Mouse (Mus musculus): ENCODE data around the gene Fam214a. TPM values are rescaled to one million over a fixed set of nuclear protein-coding genes. Genes with fewer than 3 reads are reported as not detected.

Fam214a gene
- 10 to 100 TPM; 28.2 to 28.6 TPM for total RNA-seq (2021)
- long read RNA-seq, experiment 1, full-length matches to known transcripts = 5 of 11 reads
- long read RNA-seq, experiment 1, partial matches to known transcripts = 3 of 11 reads
- long read RNA-seq, experiment 1, other reads (novel, unspliced or antisense) = 3 of 11 reads
- long read RNA-seq, experiment 2, full-length matches to known transcripts = 4 of 10 reads
- long read RNA-seq, experiment 2, partial matches to known transcripts = 5 of 10 reads
- long read RNA-seq, experiment 2, other reads (novel, unspliced or antisense) = 1 of 10 reads

DNA sequence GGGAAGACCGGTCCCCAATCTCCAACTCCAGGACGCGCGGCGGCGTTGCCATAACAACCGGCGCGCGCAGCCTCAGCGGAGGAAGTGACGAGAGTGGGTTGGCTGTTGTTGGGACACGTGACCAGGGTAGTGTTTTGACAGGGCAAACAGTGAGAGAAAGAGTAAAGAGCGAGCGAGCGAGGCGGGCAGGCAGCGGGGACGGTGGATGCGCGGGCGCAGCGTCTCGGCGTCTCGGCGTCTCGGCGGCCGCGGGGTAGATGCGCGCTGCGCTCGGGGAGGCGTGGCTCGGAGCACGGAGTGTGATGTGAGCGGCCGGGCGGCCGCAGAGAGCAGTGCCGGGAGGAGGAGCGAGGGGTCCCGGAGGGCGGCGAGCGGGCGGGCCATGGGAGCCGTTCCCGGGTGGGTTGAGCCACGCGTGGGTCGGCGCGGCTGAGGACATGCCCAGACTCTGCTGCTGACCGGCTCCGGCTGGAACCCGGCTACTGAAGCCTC is at the start of gene Fam214a:
Gene Fam214a (plus strand): TSS at position 129 of the 492 bp plus-strand sequence.
- DNase-seq (ENCODE audit: low spot score in 2 of 2) = peak; percentile 95 to 97

DNA sequence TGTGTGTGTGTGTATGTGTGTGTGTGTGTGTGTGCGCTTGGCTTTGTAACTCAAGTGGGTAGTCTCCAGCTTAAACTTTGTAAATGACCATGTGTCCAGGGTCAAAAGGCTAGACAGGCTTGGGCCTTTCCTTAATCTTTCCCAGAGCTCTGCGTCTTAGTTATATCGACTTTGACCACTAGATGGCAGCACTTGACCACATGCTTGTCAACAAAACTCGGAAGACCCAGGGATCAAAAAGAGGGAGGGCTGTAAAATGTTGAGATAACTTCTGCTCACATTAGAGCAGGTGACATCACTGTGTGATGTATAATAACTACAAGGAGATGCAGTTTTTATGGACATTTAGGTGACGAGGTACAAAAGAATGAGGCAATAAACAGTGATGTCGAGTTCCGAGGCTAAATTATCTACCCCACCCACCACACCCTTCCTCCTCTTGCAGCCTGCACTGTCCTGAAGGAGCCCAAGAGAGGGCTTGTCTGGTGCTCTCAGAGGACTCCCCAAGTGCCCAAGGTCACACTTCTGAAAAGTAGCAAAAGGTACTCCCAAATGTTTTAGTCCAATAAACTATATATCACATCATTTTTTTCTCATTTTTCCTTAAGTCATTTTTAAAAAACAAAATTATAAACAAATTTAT is 47.7 kb upstream of the Fam214a start:
- peak; percentile 63 to 87 for DNase-seq (ENCODE audit: low spot score in 2 of 2)

DNA sequence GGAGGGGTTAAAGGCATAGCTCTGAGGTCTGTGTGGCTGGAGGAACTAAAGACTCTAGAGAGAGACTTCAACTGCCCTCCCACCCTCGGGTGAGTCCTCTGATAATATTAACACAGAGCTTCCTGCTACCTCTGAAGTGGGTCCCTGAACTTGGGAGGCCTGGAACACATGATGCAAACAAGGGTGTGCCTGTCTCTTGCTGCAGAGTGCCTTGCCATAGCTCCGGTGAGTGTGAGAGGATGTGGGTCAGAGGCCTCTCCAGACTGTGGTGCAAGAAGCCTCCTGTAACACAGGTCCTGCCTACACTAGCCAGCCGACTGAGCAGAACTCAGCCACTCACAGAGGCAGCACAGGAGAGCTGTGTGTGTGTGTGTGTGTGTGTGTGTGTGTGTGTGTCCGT is 45.7 kb upstream of the Fam214a start:
- DNase-seq (ENCODE audit: low spot score in 2 of 2) = no peak

DNA sequence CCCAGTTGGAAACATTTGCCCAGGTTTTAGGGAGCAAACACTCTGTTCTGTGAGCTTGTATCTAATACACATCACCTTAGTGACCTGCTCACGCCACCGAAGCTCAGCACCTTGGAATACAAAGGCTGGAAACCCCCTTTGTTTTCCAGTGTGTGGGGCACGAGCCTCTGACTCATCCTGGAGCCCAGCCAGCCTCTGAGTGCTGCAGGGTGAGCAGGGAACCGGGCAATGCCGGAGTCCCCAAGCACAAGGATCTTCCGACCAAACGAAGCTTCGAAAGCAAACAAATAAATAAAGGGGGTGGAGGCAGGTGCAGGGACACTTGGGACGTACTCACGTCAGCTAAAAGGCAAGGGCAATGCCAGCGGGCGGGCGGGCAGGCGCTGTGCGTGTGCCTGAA is 43.4 kb upstream of the Fam214a start:
- DNase-seq (ENCODE audit: low spot score in 2 of 2) = peak in 1 of 2 experiments; percentile 11

DNA sequence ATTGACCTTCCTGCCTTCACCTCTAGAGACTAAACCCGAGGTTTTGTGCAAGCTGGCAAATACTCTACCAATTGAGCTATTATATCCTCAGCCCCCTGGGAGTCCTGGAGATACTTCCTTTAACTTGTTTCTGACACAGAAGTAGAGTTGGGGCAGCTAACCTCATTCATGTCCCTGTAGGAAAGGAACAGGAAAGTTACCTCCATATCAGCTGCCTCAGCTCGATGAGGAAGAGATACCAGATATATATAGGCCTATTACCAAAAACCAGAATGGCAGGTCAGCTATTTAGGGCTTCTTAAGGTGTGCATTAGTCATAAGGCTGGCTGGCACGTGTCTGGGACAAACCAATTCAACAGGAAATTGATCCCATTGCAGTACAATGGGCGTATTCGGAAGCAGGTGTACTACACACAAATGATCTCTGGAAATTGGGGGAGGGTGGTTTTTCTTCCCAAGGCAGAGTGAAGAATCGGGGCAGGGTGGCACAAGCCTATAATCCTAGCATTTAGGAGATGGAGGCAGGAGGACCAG is 42.4 kb upstream of the Fam214a start:
- no peak for DNase-seq (ENCODE audit: low spot score in 2 of 2)

DNA sequence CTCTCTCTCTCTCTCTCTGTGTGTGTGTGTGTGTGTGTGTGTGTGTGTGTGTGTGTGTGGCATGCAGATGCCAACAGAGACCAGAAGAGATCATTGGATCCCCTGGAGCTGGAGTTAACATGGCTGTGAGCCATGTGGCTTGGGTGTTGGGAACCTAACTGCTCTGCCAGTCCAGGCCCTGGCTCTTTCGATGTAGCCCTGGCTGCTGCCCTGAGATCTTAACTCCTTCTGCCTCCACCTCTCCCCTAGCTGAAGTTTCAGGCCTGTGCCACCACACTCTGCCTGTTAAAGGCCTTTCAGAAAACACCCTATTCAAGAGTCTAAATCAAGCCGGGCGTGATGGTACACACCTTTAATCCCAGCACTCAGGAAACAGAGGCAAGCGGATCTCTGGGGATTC is 41.3 kb upstream of the Fam214a start:
- DNase-seq (ENCODE audit: low spot score in 2 of 2) = no peak

DNA sequence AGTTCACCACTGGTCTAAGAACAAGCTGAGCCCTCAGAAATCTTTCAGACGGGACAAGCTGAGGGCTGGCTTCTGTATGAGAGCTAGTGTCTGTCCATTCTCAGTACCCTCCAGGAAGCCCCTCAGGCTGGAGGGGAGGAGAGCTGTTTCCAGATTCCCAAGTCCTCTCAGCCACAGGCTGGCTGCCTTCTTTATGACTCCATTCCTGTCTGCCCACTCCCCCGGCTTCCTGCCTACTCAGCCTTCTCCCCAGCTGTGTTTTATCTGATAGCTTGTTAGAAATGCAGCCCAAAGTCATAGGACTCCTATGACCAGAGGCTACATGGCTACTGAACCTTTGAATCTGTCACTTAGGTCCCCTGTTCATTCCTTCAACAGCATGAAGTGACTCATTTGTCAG is 40.8 kb upstream of the Fam214a start:
- no peak for DNase-seq (ENCODE audit: low spot score in 2 of 2)

DNA sequence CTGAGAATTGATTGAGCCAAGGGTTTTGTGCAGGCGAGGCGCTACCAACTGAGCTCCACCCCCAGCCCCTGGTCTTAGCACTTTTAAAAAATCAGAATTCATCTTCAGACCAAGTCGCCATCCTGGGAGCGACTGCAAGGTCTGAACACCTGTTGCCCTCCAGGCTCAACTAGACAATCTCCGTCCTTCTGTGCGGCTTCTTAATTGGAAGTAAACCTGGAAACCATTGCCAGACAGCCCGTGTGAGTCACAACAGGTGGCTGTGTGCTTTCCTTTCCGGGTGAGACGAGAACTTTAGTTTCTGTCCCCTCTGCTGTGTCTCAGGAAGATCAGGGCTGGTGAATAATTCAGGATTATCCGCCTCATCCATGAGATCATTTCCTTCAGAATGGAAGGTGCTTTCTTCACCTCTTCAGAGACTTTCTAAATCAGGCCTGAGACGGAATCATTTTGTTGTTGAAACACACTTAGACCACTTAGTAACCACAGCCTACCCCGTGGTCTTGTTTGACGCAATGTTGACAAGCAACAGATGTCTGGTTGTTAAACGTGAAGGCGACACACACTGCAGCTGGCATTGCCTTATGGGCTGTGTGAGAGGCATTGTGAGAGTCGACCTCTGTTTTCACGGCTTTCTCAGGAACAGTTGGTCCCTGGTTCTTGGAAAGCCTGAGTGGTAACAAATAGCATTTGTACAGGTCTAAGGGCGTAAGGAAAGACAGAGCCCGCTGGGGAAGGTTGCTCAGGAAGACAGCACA is 39.9 kb upstream of the Fam214a start:
- no peak for DNase-seq (ENCODE audit: low spot score in 2 of 2)

DNA sequence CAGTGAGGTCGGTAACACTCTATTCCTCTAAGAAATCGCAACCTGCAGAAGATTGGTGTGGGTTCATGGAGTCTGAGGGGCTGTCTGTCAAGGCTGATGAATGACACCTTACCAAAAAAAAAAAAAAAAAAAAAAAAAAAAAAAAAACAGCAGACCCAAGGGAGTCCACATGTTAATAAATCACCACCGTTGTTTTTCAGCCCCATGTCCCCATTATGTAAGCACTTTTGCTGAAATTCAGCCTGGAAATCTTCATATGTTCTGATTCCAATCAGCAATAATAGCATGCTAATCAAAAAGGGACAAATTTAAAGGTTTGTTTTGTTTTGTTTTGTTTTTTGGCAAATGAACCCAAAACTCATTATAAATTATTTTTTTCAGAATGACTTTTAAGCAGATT is 37.1 kb upstream of the Fam214a start:
- no peak for DNase-seq (ENCODE audit: low spot score in 2 of 2)

DNA sequence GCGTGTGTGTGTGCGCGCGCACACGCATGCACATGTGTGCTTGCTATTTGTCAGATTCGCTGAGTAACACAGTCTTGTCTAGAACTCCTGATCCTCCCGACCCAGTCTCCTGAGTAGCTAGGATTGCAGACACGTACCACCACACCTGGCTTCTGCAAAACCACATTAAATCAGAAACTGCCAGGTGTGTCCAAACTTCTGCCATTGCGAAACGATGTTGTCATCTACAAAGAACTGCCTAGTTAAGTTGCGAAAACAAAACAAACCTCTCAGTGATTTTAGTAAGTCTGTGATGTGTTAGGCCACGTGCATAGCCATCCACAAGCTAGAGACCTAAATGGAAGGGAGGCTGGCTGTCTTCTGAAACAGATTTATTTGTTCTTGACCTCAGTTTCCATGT is 32.2 kb upstream of the Fam214a start:
- DNase-seq (ENCODE audit: low spot score in 2 of 2) = no peak

DNA sequence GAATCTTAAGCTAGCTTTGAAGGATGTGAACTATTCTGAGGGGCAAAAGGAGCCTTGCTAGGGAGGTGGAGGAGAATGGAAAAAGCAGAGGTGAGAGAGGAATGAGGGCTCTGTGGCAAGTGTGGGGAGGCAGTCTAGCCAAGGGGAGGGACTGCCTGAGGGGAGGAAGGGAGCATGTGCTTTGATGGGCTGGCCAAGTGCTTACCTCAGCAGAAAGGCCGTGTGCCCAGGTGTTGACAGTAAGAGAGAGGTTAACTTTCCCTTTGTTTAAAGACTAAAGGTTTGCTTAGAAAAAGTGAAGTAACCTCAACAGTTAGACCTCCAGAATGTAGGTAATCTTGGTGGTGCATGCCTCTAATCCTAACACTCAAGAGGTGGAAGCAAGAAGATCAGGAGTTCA is 31.3 kb upstream of the Fam214a start:
- no peak for DNase-seq (ENCODE audit: low spot score in 2 of 2)

DNA sequence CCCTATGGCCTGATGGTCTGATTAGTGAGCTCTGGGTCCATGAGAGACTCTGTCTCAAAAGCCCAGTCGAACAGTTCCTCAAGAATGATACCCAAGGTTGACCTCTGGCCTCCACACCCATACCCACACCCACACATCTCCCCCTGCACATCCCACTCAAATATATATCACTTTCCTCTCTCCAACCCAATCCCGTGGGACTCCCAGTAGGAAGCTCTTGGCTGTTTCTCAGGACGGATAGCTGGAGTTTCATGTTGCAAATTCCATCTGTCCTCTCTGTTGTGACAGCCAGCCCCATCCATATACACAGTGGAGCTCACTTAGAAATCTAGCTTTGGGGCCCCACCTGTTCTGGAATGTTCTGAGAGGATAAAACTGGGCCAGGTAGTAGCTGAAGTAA is 29.8 kb upstream of the Fam214a start:
- DNase-seq (ENCODE audit: low spot score in 2 of 2) = no peak

DNA sequence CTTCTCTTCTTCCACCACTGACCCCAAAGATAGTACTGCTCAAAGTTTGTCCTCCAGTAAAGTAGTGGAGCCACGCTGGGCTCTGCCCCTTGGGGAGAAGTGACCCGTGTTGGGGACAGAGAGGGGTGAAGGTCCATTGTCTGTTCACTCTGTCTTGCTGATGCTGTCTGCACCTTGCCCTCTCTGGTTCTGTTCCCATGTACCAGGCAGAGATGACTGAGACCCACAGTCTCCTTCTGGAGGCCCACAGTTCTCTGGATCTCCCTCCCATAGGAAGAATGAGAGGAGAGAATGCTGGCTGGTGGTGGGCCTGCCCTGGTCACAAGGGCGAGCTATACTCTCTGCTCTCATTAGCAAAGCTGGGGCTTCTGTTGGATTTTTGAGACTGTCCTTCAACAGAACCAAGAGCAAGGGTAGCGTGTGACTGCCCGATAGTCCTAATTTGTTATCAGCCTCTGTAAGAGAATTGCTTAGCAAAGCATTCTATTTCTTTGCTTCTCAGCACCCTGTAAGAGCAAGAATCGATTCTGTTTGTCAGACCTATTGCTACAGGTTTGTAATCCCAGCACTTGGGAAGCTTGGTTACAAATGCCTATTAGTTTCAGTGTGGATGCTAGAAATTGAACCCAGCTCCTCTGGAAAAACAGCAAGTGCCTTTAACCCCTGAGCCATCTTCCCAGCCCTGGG is 29.2 kb upstream of the Fam214a start:
- no peak for DNase-seq (ENCODE audit: low spot score in 2 of 2)

DNA sequence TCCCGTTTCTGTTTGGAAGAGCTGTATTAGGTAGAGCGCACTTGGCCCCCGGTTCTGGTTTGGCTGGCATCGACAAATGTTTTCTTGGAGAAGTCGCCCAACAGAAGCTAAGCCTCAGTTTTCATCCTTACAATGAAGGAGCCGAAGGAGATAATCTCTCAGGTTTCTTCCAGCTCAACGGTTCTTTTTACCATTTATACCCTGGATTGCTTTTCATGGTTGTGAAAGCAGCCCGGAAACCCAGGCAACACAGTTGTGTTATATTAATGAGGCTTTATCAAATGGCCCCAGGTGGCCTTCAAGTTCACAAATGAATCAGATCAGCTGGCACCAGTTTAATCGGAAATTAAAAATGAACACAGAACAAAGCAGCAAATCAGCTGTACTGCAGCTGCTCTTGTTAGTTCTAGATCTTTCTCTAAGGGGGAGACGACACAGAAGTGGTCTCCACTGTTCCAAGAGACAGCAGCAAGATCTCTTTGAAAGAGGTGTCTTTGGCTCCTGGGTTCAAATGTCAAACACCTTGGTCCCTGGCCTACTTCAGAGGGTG is 27.4 kb upstream of the Fam214a start:
- DNase-seq (ENCODE audit: low spot score in 2 of 2) = no peak

DNA sequence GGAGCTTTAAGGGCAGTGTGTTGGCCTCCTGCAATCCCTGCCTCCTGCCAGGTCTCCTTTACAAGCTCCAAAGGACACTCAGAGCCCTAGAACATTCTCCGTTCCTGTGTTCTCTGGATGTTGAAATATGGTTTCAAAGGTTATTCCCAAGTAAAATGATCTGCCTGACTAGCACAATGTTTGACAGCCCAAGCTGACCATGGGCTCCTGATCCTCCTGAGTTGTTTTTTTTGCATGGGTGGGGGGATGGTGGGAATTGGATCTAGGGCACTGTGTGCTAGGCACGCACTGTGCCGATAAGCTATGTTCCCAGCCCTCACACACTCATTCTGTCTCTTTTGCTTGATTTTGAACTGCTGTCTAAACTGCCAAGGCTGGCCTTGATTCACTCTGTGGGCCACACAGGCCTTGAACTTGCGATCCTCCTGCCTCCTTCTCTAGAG is 22.7 kb upstream of the Fam214a start:
- DNase-seq (ENCODE audit: low spot score in 2 of 2) = no peak

DNA sequence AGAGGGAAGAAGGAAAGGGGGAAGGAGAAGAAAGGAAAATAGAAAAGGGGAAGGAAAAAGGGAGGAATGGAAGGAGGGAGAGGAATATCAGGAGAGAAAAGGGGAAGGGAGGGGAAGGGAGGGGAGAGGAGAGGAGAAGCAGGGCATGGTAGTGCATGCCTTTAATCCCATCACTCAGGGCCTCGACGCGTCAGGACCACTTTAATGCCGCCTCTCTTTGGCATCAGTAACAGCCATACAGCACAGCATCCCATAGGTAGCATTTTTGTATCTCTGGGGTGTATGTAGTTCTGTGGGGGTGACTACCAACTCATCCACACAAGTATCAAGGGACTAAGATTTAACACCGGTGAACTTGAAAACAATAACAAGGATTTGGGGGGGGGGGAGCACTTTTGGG is 22.0 kb upstream of the Fam214a start:
- DNase-seq (ENCODE audit: low spot score in 2 of 2) = no peak

DNA sequence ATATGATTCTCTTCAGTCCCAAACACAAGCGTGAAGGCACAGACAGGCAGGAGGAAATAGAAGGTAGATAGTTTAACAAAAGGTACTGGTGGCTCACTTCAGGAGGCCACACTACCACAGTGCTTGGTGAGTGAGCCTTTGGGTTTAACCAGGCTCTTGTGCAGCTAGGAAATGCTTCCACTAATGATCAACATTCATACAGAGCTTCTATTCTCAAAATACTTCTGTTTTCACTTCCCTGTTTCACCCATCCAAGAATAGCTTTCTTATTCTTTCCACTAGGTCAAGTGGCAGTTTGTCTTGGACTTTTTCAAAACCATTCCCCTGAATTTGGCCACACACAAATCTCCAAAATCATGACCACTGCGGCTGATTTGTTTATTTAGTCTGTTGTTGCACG is 17.4 kb upstream of the Fam214a start:
- no peak for DNase-seq (ENCODE audit: low spot score in 2 of 2)

DNA sequence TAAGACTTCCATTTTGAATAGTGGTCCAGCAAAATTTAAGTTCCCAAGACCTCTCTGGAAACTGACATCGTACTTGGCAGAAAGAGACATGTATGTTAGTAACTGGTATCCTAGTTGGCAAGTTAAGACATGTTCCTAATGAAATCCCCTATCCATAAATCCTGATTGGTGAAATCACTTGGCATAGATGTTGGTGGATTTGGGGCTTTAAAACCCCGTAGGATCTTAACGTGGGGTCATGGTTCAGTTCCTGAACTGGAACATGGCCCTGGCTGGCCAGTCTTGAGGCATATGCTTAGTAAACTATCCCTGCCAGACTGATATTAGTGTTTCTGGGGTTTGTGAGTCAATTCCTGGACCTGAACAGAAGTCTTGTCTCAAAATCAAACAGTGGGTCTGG is 14.9 kb upstream of the Fam214a start:
- no peak for DNase-seq (ENCODE audit: low spot score in 2 of 2)

DNA sequence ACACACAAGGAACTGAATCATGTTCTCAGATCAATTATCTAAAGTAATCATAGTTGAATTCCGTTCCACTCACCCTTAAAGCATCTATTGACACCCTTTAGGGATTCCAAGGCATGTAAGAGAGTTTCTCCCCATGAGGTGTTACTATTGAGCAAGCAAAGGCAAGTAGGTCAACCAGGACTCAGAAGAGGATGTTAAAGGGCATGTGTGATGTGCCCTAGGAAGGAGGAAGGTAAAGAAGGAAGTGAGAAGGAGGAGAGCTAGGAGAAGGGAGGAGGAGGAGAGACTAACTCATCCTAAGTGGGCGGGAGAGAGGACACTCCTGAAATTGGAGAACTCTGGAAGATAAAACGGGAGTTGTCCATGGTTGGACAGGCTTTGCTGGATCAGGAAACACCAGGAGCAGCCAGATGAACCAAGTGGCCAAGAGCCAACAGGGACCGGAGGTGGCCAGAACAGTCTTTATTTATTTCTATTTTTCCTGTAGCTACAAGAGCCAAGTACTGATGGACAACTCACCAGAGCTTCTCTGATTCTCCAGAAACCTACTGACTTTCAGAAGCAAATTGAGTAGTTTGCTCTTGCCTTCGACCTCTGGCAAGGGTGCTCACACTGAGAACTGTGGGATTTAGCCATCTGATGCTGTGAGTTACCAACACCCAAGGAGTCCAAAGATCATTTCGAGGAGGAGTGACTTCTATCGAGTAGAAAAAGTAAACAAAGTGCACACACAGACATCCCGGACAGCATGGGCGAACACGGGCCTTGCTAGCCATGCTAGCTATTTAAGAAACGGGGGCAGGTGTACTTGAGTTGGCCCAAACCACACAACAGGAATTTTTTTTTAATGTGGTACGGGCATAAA is 13.8 kb upstream of the Fam214a start:
- DNase-seq (ENCODE audit: low spot score in 2 of 2) = no peak
